Mouse (Mus musculus) cerebellum, adult 2 months (tissue): ENCODE measurements at regions not wholly inside any gene's neighbourhood (a gene's known extent, or its start where the extent isn't known, plus 50 kb on each side); places are given as distances from the start of the nearest gene placed in this dataset.

Experiments used
- CTCF ChIP-seq: fragments of 200-500 bp; IDR thresholded peaks from 2 replicates; pipeline ENCODE4 v1.5.1; 2011; ENCODE audit warnings: low read depth, mild to moderate bottlenecking, control low read depth, low read length, moderate library complexity, borderline replicate concordance; ENCODE audit not compliant: insufficient read depth
- POLR2A ChIP-seq: fragments of 200-500 bp; IDR thresholded peaks from 2 replicates; pipeline ENCODE4 v1.6.1; 2011; ENCODE audit warnings: low read length, control low read depth, borderline replicate concordance; ENCODE audit not compliant: insufficient read depth

- TF ChIP-seq CTCF (no peak), POLR2A (no peak)
Measured at GRCm38 (mm10) chr2:71629301-71630142, 83.0 kb upstream of the Dlx2 start.
